Mouse (Mus musculus): ENCODE measurements around the gene Ralb.
A peak's percentile ranks its signal among the peaks of the same experiment; 100 is the strongest.

Gene Ralb

GRCm38 (mm10) chr1:119504260-119505062 lies at the start of gene Ralb:
Gene Ralb, minus strand, starts transcription at chr1:119504794.
- peak; percentile 99 for DNase-seq (ENCODE audit: low spot score)

GRCm38 (mm10) chr1:119551651-119552050 lies 47.1 kb upstream of the Ralb start:
- no peak for DNase-seq (ENCODE audit: low spot score)

- DNase-seq (ENCODE audit: low spot score): no peak
Measured at GRCm38 (mm10) chr1:119550064-119550463, 45.5 kb upstream of the Ralb start.

GRCm38 (mm10) chr1:119549327-119549689 lies 44.7 kb upstream of the Ralb start:
- DNase-seq (ENCODE audit: low spot score): no peak

- peak; percentile 89 for DNase-seq (ENCODE audit: low spot score)
Measured at GRCm38 (mm10) chr1:119548668-119549326, 44.2 kb upstream of the Ralb start.

GRCm38 (mm10) chr1:119546490-119546889 lies 41.9 kb upstream of the Ralb start:
- DNase-seq (ENCODE audit: low spot score): no peak

- no peak for DNase-seq (ENCODE audit: low spot score)
Measured at GRCm38 (mm10) chr1:119545671-119546070, 41.1 kb upstream of the Ralb start.

GRCm38 (mm10) chr1:119545164-119545563 lies 40.6 kb upstream of the Ralb start:
- no peak for DNase-seq (ENCODE audit: low spot score)

- no peak for DNase-seq (ENCODE audit: low spot score)
Measured at GRCm38 (mm10) chr1:119544611-119545155, 40.1 kb upstream of the Ralb start.

GRCm38 (mm10) chr1:119543316-119543715 lies 38.7 kb upstream of the Ralb start:
- DNase-seq (ENCODE audit: low spot score): no peak

GRCm38 (mm10) chr1:119541570-119541969 lies 37.0 kb upstream of the Ralb start:
- DNase-seq (ENCODE audit: low spot score): no peak

- DNase-seq (ENCODE audit: low spot score): peak; percentile 92
Measured at GRCm38 (mm10) chr1:119540836-119541557, 36.4 kb upstream of the Ralb start.

GRCm38 (mm10) chr1:119539252-119539651 lies 34.7 kb upstream of the Ralb start:
- no peak for DNase-seq (ENCODE audit: low spot score)

- no peak for DNase-seq (ENCODE audit: low spot score)
Measured at GRCm38 (mm10) chr1:119537651-119538050, 33.1 kb upstream of the Ralb start.

GRCm38 (mm10) chr1:119536122-119536521 lies 31.5 kb upstream of the Ralb start:
- DNase-seq (ENCODE audit: low spot score): no peak

- DNase-seq (ENCODE audit: low spot score): no peak
Measured at GRCm38 (mm10) chr1:119534341-119534740, 29.7 kb upstream of the Ralb start.

- no peak for DNase-seq (ENCODE audit: low spot score)
Measured at GRCm38 (mm10) chr1:119533093-119533805, 28.7 kb upstream of the Ralb start.

- no peak for DNase-seq (ENCODE audit: low spot score)
Measured at GRCm38 (mm10) chr1:119532165-119532564, 27.6 kb upstream of the Ralb start.

GRCm38 (mm10) chr1:119530941-119531340 lies 26.3 kb upstream of the Ralb start:
- DNase-seq (ENCODE audit: low spot score): peak; percentile 31

- DNase-seq (ENCODE audit: low spot score): peak; percentile 53
Measured at GRCm38 (mm10) chr1:119525689-119526591, 21.3 kb upstream of the Ralb start, which contains the start of gene Tmem185b. Gene Tmem185b, plus strand, starts transcription at chr1:119526160.

- peak; percentile 45 for DNase-seq (ENCODE audit: low spot score)
Measured at GRCm38 (mm10) chr1:119525004-119525444, 20.4 kb upstream of the Ralb start.
